Comparison of ENCODE assay signal across 7 mouse cellular contexts in genomic region chrX:134541955-134542308, GRCm38 (mm10). TPM values are rescaled to one million over a fixed set of nuclear protein-coding genes. Genes with fewer than 3 reads are reported as not detected.
DNase-seq lines count a peak whose midpoint lies in the region; ATAC-seq lines count a peak whose summit lies in the region.

No protein-coding gene starts in this region.

- peak overlapping the region; percentile 37 for H3K4me2 ChIP-seq in neural tube, embryonic 11.5 days (ENCODE audit: low read depth)
- peak overlapping the region; percentile 44 for H3K4me2 ChIP-seq in forebrain, embryonic 12.5 days
- H3K4me2 ChIP-seq in liver, embryonic 11.5 days, result peak overlapping the region; percentile 52
- H3K4me2 ChIP-seq in stomach, embryonic 16.5 days (ENCODE audit: low read depth, low read length), result peak overlapping the region; percentile 50

- peak overlapping the region; percentile 47 for H3K4me3 ChIP-seq in neural tube, embryonic 11.5 days (ENCODE audit: low read depth, low read length)
- H3K4me3 ChIP-seq in forebrain, embryonic 12.5 days (replicated peaks), result peak overlapping the region; percentile 54
- H3K4me3 ChIP-seq in liver, embryonic 11.5 days (ENCODE audit: low read depth, low read length), result peak overlapping the region; percentile 63
- H3K4me3 ChIP-seq in stomach, embryonic 16.5 days (replicated peaks; ENCODE audit: low read length), result peak overlapping the region; percentile 58

- peak overlapping the region; percentile 57 for H3K9ac ChIP-seq in neural tube, embryonic 11.5 days (ENCODE audit: low read length)
- peak overlapping the region; percentile 56 for H3K9ac ChIP-seq in forebrain, embryonic 12.5 days
- peak overlapping the region; percentile 78 for H3K9ac ChIP-seq in liver, embryonic 11.5 days (ENCODE audit: low read depth, low read length)
- H3K9ac ChIP-seq in stomach, embryonic 16.5 days (ENCODE audit: low read length), result peak overlapping the region; percentile 73

- no peak for DNase-seq in neural tube, embryonic 11.5 days (ENCODE audit: low spot score)
- no peak for DNase-seq in neural tube, embryonic 10.5 days (ENCODE audit: extremely low spot score, low spot score)
- DNase-seq in liver, embryonic 11.5 days (ENCODE audit: low spot score), result no peak
- DNase-seq in B cell, adult 2 months, result no peak
- no peak for DNase-seq in cerebellum, postnatal 36 days

- H3K27ac ChIP-seq in neural tube, embryonic 11.5 days (ENCODE audit: low read depth, low read length), result no peak overlapping the region
- H3K27ac ChIP-seq in forebrain, embryonic 12.5 days, result peak overlapping the region; percentile 81; the same call in 1 of the 2 replicates
- peak overlapping the region; percentile 75 for H3K27ac ChIP-seq in liver, embryonic 11.5 days (ENCODE audit: low read depth, low read length)
- peak overlapping the region; percentile 92 for H3K27ac ChIP-seq in stomach, embryonic 16.5 days (ENCODE audit: low read length)

- no peaks in the 10 kb centered on the region for H3K4me1 ChIP-seq in neural tube, embryonic 11.5 days (ENCODE audit: control insufficient read depth, insufficient read depth, low read length)
- H3K4me1 ChIP-seq in forebrain, embryonic 12.5 days, result no peaks in the 10 kb centered on the region
- no peaks in the 10 kb centered on the region for H3K4me1 ChIP-seq in liver, embryonic 11.5 days (replicated peaks; ENCODE audit: control insufficient read depth, insufficient read depth, low read length)
- H3K4me1 ChIP-seq in stomach, embryonic 16.5 days (ENCODE audit: control insufficient read depth, insufficient read depth, low read length), result no peaks in the 10 kb centered on the region

- no peaks in the 10 kb centered on the region for H3K27me3 ChIP-seq in neural tube, embryonic 11.5 days (ENCODE audit: control insufficient read depth, insufficient read depth, low read length)
- H3K27me3 ChIP-seq in forebrain, embryonic 12.5 days, result no peaks in the 10 kb centered on the region
- no peaks in the 10 kb centered on the region for H3K27me3 ChIP-seq in liver, embryonic 11.5 days (replicated peaks; ENCODE audit: control insufficient read depth, insufficient read depth, low read length)
- H3K27me3 ChIP-seq in stomach, embryonic 16.5 days (ENCODE audit: control insufficient read depth, insufficient read depth, low read length), result no peaks in the 10 kb centered on the region

- 14% methylated on average over 6 of the region's 6 CpGs for WGBS in neural tube, embryonic 11.5 days
- 24% methylated on average over 6 of the region's 6 CpGs for WGBS in forebrain, embryonic 12.5 days
- WGBS in liver, embryonic 11.5 days, result 12% methylated on average over 6 of the region's 6 CpGs
- 22% methylated on average over 6 of the region's 6 CpGs for WGBS in stomach, embryonic 16.5 days

- H3K9me3 ChIP-seq in neural tube, embryonic 11.5 days (ENCODE audit: control insufficient read depth, low read length), result no peaks in the 10 kb centered on the region
- H3K9me3 ChIP-seq in forebrain, embryonic 12.5 days, result no peaks in the 10 kb centered on the region
- no peaks in the 10 kb centered on the region for H3K9me3 ChIP-seq in liver, embryonic 11.5 days (ENCODE audit: control insufficient read depth, low read length)
- no peaks in the 10 kb centered on the region for H3K9me3 ChIP-seq in stomach, embryonic 16.5 days (replicated peaks; ENCODE audit: control insufficient read depth, low read length)

- ATAC-seq in neural tube, embryonic 11.5 days (ENCODE audit: insufficient read depth, low FRiP score, low TSS enrichment), result 0 out of 2 replicates have a peak, but pooled peaks have one; percentile 22
- ATAC-seq in forebrain, embryonic 12.5 days (ENCODE audit: low FRiP score), result peak; percentile 34; the same call in 1 of the 2 replicates
- peak; percentile 16 for ATAC-seq in liver, embryonic 11.5 days (replicated peaks; ENCODE audit: low FRiP score)
- no peak for ATAC-seq in stomach, embryonic 16.5 days (ENCODE audit: insufficient read depth, low FRiP score)

- no peaks in the 10 kb centered on the region for H3K36me3 ChIP-seq in neural tube, embryonic 11.5 days (ENCODE audit: control insufficient read depth, insufficient read depth, low read length)
- H3K36me3 ChIP-seq in forebrain, embryonic 12.5 days (replicated peaks), result no peaks in the 10 kb centered on the region
- peaks cover under 1% of the 10 kb centered on the region; the same call in 1 of the 2 replicates for H3K36me3 ChIP-seq in liver, embryonic 11.5 days (ENCODE audit: control insufficient read depth, insufficient read depth, low read length)
- H3K36me3 ChIP-seq in stomach, embryonic 16.5 days (ENCODE audit: control insufficient read depth, insufficient read depth, low read length), result no peaks in the 10 kb centered on the region

RNA-seq across cellular contexts. Expression of gene Timm8a1, which starts 0.3 kb away (rescaled TPM):
- 66.5 and 67.0 TPM in 2 replicates for polyA plus RNA-seq in neural tube, embryonic 11.5 days (2014; fragmentation: Nextera tagmentation; extraction: Ambion mirVana)
- polyA plus RNA-seq in forebrain, embryonic 12.5 days (2016; fragmentation: Nextera tagmentation; extraction: Ambion mirVana), result 60.6 and 62.7 TPM in 2 replicates
- polyA plus RNA-seq in liver, embryonic 11.5 days (2014; fragmentation: Nextera tagmentation; extraction: Ambion mirVana), result 194 and 200 TPM in 2 replicates
- 84.0 and 87.3 TPM in 2 replicates for polyA plus RNA-seq in stomach, embryonic 16.5 days (2015; fragmentation: Nextera tagmentation; extraction: Ambion mirVana)

RNA-seq across cellular contexts. Expression of gene Btk, which starts 41.4 kb away (rescaled TPM):
- polyA plus RNA-seq in neural tube, embryonic 11.5 days (2014; fragmentation: Nextera tagmentation; extraction: Ambion mirVana), result 0.88 and 1.9 TPM in 2 replicates
- 0.57 and 0.87 TPM in 2 replicates for polyA plus RNA-seq in forebrain, embryonic 12.5 days (2016; fragmentation: Nextera tagmentation; extraction: Ambion mirVana)
- polyA plus RNA-seq in liver, embryonic 11.5 days (2014; fragmentation: Nextera tagmentation; extraction: Ambion mirVana), result 40.2 and 43.5 TPM in 2 replicates
- polyA plus RNA-seq in stomach, embryonic 16.5 days (2015; fragmentation: Nextera tagmentation; extraction: Ambion mirVana), result 1.9 and 3.0 TPM in 2 replicates

RNA-seq across cellular contexts. Expression of gene Rpl36a, which starts 43.5 kb away (rescaled TPM):
- 300 and 324 TPM in 2 replicates for polyA plus RNA-seq in neural tube, embryonic 11.5 days (2014; fragmentation: Nextera tagmentation; extraction: Ambion mirVana)
- 298 and 303 TPM in 2 replicates for polyA plus RNA-seq in forebrain, embryonic 12.5 days (2016; fragmentation: Nextera tagmentation; extraction: Ambion mirVana)
- polyA plus RNA-seq in liver, embryonic 11.5 days (2014; fragmentation: Nextera tagmentation; extraction: Ambion mirVana), result 539 and 608 TPM in 2 replicates
- 322 and 424 TPM in 2 replicates for polyA plus RNA-seq in stomach, embryonic 16.5 days (2015; fragmentation: Nextera tagmentation; extraction: Ambion mirVana)

RNA-seq across cellular contexts. Expression of gene Gla, which starts 59.0 kb away (rescaled TPM):
- polyA plus RNA-seq in neural tube, embryonic 11.5 days (2014; fragmentation: Nextera tagmentation; extraction: Ambion mirVana), result 2.6 and 3.5 TPM in 2 replicates
- 3.6 and 4.4 TPM in 2 replicates for polyA plus RNA-seq in forebrain, embryonic 12.5 days (2016; fragmentation: Nextera tagmentation; extraction: Ambion mirVana)
- 8.4 and 8.9 TPM in 2 replicates for polyA plus RNA-seq in liver, embryonic 11.5 days (2014; fragmentation: Nextera tagmentation; extraction: Ambion mirVana)
- polyA plus RNA-seq in stomach, embryonic 16.5 days (2015; fragmentation: Nextera tagmentation; extraction: Ambion mirVana), result 6.5 and 7.1 TPM in 2 replicates

RNA-seq across cellular contexts. Expression of gene Hnrnph2, which starts 59.0 kb away (rescaled TPM):
- polyA plus RNA-seq in neural tube, embryonic 11.5 days (2014; fragmentation: Nextera tagmentation; extraction: Ambion mirVana), result 163 and 179 TPM in 2 replicates
- 213 and 222 TPM in 2 replicates for polyA plus RNA-seq in forebrain, embryonic 12.5 days (2016; fragmentation: Nextera tagmentation; extraction: Ambion mirVana)
- 134 and 153 TPM in 2 replicates for polyA plus RNA-seq in liver, embryonic 11.5 days (2014; fragmentation: Nextera tagmentation; extraction: Ambion mirVana)
- 138 and 141 TPM in 2 replicates for polyA plus RNA-seq in stomach, embryonic 16.5 days (2015; fragmentation: Nextera tagmentation; extraction: Ambion mirVana)

Comparison
In these comparisons a context has a peak if more than half of its experiments do, and no peak if none do; other contexts are left out.
1. RNA of gene Btk, which starts 41.4 kb away (polyA plus RNA-seq): 40.2 to 43.5 TPM in liver, embryonic 11.5 days; 1.9 to 3.0 TPM in stomach, embryonic 16.5 days, 0.88 to 1.9 TPM in neural tube, embryonic 11.5 days and 0.57 to 0.87 TPM in forebrain, embryonic 12.5 days; every median in the first group is over 10 times any median in the second.
2. Peak in every context shown above with its lines, with median percentiles within 50 percentile points of each other: H3K4me2 ChIP-seq, H3K4me3 ChIP-seq and H3K9ac ChIP-seq.